Mouse (Mus musculus): Measurements from ENCODE around the gene Anks1b.

GRCm38 (mm10) chr10:89994171-89994570 is 120.9 kb downstream of the Anks1b start:
- TF ChIP-seq CTCF (IDR thresholded peaks at IDR 0.05 in 2 of 3, conservative IDR thresholded peaks at IDR 0.05 in 1 of 3; ENCODE audit: control insufficient read depth in 1 of 3, insufficient read depth in 1 of 3, low read depth in 2 of 3, low read length in 3 of 3, poor library complexity in 1 of 3, severe bottlenecking in 1 of 3) = no peak
- TF ChIP-seq CHD2 (IDR thresholded peaks at IDR 0.05; ENCODE audit: low read length) = no peak
- TF ChIP-seq TCF12 (IDR thresholded peaks at IDR 0.05; ENCODE audit: low read depth, low read length) = no peak
- no peak for TF ChIP-seq MXI1 (IDR thresholded peaks at IDR 0.05; ENCODE audit: low read depth, low read length)
- TF ChIP-seq BHLHE40 (IDR thresholded peaks at IDR 0.05; ENCODE audit: borderline replicate concordance, low read depth, low read length) = no peak
- no peak for TF ChIP-seq NRF1 (IDR thresholded peaks at IDR 0.05; ENCODE audit: insufficient read depth, low read depth, low read length, poor library complexity, severe bottlenecking)
